Mouse (Mus musculus) left cerebral cortex, adult 11 months (tissue): ENCODE data around the gene D030056L22Rik.
"Not testable (repeated sequence)": the region's sequence is repeated elsewhere in the genome, so short reads cannot be mapped to it uniquely, and the experiment has no call there.

Experiments
- DNase-seq: peaks from one replicate; pipeline ENCODE4 v3.0.0; 2022; ENCODE audit warnings: low spot score

D030056L22Rik gene

DNA sequence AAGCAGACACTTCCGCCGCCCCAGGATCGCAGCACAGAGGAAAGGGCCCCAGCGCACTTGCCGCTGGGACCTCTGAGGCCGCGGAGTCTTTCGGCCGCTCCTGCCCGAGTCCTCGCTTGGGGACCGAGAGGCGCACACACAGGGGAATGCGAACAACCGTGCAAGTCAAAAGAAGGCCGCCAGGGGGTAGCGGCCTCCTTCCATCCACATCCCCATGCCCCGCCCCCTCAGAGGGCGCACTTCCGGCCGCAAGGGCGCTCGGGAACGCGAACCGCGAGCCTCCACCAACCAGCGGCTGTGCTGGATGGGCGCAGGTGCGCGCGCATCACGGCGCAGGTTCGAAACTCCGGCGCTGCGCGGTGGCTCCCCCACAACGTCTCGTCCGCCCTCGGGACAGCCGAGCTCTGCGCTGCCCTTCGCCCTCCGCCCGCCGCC lies at the start of gene D030056L22Rik:
D030056L22Rik (plus strand) TSS at position 328 of the 435 bp plus-strand sequence.
- peak; percentile 94 for DNase-seq

DNA sequence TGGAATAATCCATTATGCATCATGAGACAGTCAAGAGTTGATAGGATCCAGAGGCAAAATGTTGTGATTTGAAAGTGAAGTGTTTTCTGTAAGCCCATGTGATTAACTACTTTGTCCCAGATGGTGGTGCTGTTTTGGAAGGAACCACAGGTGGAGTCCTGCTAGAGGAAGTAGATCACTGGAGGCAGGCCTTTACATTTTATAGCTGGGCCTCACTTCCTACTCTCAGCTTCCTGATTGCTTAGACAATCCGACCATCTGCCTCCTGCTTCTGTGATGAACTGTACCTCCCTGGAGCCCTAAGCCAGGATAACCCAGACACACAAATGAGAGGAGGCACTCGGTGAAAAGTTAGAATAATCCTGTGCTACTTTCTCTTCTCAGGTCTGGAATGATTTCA lies 49.1 kb upstream of the D030056L22Rik start:
- DNase-seq, result no peak

DNA sequence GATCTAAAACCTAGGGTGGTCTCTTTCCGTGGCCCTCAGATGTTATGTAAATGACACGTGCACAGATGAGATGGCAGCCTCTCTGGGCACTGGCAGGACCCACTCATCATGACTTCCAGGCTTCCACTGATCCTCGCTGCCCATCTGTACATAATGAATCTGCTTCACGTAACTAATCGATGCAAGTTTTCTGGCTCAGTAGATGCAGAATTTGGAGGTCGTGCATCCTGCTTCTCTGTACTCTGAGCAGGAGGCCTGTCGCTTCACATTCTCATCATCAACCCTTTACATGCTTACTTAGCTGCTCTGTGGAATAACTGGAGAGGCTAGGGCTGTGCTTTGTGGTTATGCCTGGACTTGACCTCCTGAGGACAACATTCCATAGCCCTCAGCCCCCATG lies 46.0 kb upstream of the D030056L22Rik start:
- no peak for DNase-seq

DNA sequence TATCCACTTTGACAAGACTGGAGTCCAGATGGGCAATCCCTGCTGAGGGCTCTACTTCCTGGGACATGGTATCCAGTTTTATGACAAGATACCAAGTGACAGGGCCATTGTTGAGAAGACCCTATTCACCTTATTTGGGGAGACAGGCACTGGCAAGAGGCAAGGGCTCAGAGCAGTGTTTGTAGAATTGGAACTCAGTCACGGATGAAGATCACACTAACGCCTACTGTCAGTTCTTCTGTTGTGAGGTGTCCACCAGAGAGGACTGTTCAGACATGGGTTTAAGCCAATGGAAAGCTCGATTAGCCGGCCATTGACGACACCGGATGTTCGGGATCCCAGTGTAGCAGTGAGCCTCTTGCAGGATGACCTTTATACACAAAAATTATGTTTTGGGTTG lies 43.4 kb upstream of the D030056L22Rik start:
- DNase-seq, result no peak

DNA sequence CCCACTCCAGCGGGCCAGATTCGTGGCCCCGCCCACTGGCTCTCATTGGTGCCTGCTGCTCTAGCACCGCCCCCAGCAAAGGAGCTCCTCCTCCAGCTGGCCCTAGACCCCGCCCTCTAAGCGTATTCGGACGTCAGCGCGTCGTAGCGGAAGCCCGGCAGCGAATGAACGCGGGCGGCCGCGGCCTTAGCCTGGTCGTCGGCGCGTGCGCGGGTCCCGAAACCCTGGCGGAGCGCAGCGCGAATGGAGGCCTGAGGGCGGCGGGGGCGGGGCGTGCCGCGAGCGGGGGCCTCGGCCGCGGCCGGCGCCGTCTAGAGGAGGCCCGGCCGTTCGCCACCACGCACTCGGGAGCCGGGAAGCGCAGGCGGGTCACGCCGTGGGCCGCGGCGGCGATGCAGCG lies 42.4 kb upstream of the D030056L22Rik start, which contains the start of gene Carnmt1:
Carnmt1 (plus strand) TSS at position 157 of the 400 bp plus-strand sequence.
- DNase-seq, result peak; percentile 97

DNA sequence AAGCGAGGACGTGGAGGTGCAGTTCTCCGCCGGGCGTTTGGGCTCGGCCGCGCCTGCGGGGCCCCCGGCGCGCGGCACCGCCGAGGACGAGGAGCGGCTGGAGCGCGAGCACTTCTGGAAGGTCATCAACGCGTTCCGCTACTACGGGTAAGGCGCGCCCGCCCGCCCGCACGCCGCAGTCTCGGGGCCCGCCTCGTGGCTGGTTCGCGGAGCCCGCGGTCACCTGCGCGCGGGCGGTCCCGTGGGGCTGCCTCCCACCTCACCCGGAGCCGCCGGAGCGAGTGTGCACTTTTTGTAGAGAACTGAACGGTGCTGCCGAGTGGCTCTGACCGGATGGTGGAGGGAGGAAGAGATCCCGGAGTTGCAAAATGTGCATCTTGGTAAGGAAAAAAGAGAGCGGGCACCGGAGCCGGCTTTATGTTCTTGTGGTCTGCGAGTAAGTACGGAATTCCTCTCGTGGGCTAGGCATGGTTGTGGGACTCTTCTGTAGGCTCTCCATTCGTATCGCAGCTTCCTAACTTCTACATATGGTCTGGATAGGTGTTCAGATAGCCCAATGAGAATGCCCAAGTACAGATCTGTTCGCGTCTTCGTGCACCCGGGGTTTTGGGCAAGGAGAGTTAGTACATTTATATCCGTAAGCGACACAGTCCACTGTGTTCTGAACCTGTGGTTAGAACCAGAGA lies 41.8 kb upstream of the D030056L22Rik start:
- peak; percentile 28 for DNase-seq

DNA sequence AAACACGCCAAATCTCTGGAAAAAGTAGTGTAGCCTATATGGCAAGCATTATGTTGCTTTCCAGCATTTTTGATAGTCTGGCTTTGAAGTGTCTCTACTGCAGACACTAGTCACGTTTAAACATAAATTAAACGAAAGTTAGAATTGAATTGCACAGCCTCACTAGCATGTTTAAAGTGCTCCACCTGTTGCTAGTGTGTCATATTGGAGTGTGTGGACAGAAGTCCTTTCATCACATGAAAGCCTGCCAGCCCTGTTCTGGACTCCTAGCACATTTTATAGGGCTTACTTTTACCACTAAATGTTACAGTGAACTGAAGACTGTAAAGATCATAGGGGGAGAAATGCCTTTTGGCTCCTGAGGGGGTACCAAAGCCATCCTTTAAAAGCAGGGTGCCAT lies 40.5 kb upstream of the D030056L22Rik start:
- no peak for DNase-seq

DNA sequence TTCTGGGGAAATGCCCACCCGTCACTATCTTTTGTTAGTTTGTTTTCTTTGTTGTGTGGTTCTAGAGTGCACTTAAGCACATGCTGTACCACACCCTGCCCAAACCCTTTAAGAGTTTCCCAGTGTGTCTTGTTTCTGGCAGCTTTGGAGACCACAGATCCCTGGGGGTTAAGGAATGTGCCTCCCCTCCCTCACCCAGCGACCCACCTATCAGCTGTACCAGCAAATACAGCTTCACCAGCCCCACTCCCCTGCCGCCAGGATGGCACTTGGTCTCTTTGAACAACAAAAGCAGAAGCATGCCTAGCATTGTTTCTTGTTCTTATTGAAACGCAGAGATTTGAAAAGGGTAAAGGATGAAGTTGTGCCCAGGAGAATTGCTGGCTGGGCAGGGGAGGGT lies 39.9 kb upstream of the D030056L22Rik start:
- no peak for DNase-seq

DNA sequence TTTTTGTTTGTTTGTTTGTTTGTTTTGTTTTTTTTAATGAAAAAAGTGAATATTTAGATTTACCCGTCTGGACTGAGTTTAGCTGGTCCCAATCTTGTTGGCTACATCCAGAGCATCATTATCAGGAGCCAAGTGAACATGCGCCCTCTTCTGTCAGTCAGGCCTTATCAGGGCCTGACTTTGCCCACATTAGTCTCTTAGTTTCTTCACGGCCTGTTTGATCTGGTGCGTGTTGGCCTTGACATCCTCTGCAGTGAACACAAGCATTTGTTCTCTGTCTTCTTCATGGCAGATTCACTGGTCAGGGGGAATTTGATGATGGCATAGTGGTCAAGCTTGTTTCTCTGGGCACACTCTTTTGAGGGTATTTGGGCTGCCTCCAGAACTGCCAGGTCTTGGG lies 30.9 kb upstream of the D030056L22Rik start:
- DNase-seq, result no peak

DNA sequence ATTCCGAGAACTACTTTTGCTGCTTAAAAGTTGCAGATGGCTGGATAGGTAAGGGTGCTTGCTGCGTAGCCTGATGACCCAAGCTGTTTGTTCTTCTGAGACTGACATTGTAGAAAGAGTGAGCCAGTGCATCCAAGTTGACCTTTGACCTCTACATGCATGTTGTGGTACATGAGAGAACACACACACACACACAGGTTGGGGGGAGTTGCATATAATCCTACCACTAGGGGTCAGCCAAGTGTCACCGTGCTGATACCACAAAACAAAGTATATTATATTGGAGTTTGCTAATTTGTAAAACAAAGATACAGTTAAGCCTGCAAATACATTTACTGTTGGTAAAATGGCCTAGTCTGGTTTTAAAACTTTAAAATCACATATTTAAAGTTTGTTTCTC lies 25.4 kb upstream of the D030056L22Rik start:
- DNase-seq, result no peak

DNA sequence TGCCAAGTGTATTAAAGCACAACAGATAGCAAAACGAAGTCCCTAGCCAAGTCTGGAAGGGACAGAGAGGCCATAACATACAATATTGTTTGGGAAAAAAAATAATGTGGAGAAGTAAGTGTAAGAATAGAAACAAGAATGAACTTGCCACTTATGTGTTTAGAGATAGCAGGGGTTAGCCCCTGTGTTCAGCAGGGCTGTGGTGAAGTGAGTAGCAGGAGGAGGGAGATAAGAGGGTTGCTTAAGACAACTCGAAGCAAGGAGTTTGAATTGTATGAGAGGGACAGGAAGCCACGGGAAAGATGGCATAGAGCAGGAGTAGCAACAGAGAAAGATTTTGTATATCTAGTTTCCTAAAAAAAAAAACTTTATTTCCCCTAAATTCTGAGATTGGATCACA lies 20.8 kb upstream of the D030056L22Rik start:
- no peak for DNase-seq

DNA sequence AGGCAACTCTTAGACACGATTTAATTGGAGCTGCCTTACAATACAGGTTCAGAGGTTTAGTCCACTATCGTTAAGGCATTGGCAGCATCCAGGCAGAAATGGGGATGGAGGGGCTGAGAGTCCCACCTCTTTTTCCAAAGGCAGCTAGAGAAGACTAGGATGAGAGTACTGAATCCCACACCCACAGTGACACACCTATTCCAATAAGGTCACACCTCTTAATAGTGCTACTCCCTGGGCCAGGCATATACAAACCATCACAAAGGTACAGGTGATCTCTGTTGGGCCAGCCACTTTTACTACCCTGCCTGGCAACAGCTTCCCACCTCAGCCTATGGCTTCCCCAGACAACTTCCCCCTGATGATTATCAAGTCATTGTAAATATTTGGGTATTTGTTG lies 20.2 kb upstream of the D030056L22Rik start:
- DNase-seq, result no peak

DNA sequence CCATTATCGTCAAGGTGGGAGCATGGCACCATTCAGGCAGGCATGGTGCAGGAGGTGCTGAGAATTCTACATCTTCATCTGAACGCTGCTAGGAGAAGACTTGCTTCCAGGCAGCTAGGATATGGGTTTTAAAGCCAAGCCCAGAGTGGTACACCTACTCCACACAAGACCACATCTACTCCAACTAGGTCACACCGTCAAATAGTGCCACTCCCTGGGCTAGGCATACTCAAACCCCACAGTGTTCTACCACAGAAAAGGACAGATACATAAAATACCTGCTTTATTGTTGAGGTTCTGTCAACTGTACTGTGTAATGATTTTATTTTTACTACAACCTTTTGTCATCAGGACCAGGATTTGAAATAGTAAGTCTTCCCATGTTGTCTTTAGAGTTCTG lies 17.9 kb upstream of the D030056L22Rik start:
- DNase-seq, result no peak

DNA sequence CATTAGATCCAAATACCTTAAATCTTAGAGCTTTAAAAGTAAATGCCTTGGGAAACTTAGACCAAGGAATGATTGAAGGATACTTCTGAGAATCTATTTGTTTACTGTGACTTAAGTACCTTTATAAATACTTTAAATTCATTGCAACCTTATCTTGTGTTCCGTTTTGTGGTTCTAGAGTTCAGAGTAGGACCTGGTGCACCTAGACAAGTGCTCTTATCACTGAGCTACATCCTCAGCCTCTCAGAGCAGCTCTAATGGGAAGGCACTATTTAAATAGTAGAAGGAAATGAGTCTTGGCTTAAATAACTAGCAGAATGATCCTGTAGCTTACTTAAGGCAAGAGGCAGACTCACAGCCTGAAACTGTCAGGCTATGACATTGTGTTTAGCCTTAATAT lies 17.4 kb upstream of the D030056L22Rik start:
- no peak for DNase-seq

DNA sequence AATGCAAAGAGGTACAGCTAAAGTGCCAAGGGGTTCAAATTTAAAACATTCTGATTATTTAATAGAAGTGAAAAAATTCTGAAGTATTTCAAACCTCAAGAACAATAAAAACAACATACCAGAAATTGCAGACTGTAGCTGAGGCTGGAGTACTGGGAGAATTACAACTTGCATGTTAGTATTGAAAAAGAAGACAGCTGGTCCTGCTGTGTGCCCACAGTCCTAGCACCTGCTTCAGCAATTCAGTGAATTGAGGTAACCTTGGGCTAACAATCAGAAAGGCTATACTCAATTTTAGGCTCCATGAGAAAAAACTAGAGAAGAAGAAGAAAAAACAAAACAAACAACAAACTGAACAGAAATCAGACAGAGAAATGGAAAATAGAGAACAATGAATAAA lies 4.9 kb upstream of the D030056L22Rik start:
- no peak for DNase-seq

DNA sequence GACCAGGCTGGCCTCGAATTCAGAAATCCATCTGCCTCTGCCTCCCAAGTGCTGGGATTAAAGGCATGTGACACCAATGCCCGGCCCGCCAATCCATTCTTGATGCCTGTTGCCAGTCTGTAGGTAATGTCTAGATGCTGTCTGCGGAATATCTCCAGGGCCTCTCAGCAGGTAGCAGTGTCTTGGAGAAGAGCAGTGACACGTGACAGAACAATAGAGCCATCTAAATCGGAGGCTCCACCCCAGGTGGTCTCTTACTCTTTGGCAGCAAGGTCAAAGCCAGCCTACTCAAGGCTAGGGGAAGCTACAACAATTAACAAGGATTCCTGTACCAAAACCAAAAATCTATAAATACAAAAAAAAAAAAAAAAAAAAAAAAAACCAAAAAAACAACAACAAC lies 2.1 kb upstream of the D030056L22Rik start:
- no peak for DNase-seq

DNA sequence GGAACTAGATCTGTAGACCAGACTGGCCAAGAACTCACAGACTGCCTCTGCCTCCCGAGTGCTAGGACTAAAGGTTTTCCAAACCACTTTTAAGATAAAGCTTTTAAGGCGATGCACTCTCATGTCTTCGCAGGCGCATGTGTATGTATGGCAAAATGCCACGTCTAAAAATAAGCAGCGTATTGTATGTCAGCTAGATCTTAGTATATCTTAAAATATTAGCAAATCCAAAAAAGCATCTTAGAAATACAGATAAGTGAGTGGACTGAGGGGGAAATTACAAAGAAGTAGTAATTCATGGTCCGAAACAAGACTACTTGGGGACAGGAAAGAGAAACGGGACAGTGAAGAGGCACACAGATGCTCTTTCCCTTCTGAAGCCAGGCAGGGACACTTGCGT lies 1.4 kb upstream of the D030056L22Rik start:
- DNase-seq, result no peak

DNA sequence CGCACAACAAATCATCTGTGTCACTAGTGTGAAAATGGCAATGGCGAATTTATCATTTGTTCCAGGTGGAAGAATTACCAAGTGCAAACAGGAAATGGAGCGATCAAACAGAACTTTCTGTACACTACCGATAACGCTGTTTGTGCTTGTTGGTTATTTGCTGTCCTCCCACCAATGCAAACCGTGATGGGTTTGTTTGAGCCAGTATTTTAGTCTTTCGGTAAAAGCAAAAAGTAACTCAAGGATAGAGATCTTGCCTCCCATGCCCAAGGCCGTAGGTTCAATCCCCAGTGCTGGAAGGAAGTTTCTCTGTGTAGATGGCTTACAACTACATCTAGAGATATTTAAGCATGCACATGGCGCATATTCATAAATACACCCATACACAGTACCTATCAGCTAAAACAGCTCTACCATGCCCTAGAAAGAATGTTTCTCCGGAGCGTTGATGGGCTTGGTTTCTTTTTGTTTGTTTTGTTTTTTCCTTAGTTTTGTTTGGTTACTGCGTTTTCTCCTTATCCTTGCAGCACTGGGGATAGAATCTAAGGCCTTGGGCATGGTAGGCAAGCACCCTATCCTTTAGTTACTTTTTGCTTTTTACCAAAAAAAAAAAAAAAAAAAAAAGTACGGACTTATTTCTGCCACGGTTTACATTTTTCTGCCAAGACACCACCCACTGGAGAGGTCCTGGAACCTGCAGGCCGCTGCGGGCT lies 684 bp upstream of the D030056L22Rik start:
- DNase-seq, result no peak

DNA sequence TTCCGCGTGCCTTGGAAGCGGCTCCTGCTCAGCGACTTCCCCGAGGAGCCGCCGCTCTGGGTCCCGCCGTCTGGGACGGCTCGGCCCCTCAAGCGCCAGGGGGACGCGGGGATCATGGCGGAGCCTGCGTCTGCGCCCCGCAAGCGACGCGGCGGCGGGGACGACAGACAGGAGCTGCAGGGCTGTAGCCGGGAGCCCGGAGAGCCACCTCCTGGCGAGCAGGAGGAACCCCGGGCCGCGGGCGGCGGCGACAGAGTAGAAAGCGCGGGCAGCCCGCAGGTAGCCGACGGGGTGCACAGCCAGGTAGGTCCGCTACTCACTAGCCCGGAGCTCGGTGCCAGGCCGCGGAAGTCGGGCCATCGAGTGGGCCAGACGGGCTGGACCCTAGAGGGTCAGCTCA lies 364 bp downstream of the D030056L22Rik start:
- not testable (repeated sequence) for DNase-seq

DNA sequence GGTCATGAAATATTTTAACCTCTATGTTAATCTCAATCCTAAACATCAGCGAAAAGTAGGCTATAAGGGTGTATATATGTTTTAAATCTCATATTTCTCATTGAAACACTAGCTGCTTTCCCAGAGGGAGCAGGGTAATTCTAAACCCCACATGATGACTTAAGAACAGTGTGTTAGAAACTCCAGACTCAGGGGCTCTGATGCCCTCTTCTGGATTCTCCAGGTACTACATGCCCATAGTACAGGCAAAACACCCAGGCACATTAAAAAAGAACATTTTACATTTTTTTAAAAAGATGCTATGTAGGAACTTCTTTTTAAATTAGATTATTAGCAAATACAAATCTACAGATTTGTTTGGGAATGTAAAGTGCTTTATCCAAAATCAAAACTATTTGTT lies 3.4 kb downstream of the D030056L22Rik start:
- DNase-seq, result peak; percentile 57

DNA sequence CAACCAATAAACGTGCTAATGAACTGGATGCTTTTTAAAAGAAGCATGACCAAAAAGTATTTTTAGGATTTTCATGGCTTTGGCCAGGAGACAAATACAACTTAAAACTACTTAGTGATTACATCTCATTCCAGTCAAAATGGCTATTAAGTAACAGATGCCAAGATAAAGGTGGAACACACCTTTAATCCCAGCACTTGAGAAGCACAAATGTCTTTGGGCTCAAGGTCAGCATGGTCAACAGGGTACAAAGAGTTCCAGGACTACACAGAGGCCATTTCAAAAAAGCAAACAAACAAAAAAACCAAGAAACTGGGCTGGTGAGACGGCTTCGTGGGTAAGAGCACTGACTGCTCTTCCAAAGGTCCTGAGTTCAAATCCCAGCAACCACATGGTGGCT lies 7.3 kb downstream of the D030056L22Rik start:
- DNase-seq, result no peak

DNA sequence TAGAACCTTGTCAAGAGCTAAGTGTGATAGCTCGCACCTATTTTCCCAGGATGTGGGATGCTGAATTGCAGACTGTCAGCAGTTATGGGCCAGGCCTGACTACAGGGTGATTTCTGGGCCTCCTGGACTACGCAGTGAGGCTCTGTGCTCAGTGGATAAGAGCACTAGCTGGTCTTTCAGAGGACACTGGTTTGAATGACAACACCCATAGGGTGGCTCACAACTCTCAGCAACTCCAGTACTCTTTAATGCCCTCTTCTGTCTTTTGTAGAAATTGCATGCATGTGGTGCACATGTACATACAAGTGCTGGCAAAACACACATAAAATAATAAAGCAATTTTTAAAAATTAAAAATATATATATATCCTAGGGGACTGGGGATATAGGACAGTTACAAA lies 12.2 kb downstream of the D030056L22Rik start:
- no peak for DNase-seq

DNA sequence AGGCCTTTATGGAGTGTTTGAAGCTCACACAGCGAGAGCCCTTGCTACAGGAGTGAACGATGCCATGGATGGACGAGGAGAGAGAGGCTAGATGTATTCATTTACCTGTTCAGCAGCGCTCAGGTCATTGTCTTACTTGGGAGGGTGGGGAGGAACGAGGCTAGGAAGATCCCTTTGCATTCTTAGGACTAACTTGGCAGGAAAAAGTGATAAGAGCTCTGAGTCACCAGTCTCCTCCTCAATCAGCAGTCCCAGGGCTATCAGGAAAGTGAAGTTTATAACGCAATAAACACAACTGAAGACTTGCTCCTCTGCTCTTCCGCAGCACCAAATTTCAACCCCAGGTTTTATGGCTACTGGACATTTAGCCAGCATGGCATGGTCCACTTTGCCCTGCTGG lies 17.3 kb downstream of the D030056L22Rik start:
- DNase-seq, result no peak

DNA sequence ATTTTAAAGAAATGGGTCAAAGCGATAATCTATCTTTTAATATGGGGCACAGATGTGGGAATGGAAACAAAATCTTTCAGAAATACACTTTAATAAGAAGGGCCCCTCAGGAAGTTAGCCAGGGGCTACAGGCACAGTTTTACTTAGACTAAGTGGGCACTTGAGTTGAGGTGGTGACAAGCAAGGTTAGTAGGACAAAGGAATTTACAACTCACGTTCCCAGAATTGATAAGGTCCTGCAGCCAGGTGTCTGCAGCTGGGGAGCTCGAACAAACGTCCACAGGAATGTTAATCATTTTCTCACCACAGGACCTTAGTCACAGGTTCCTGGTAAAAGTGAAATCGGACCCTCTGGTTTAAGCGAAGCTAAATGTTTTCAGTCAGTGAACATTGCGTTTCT lies 18.1 kb downstream of the D030056L22Rik start:
- no peak for DNase-seq
